Mouse (Mus musculus): ENCODE results near the gene Fbxl5. TPM values are rescaled to one million over a fixed set of nuclear protein-coding genes. Genes with fewer than 3 reads are reported as not detected.

Gene Fbxl5
- polyA plus RNA-seq, 1 experiment from 2014 or later: 41.8 TPM

DNA sequence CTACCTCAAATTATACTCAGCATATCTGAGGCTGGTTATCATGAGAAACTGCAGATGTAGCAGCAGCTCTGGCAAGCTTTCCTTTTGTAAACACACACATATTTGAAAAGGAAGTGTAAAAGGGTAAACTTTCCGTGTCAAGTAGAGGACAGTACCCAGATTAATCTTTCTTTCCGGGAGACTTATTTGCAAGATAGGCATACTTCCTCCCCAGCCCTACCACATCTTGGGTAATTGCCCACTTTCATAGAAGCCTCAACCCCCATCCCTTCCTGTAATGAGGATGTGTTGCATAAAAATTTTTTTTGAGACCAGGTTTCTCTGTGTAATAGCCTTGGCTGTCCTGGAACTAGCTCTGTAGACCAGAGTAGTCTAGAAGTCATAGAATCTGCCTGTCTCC is 34.3 kb upstream of the Fbxl5 start:
- Histone ChIP-seq H3K27ac (ENCODE audit: low read depth, low read length) (no peak overlapping the region), H3K9me3 (replicated peaks; ENCODE audit: control insufficient read depth, low read length) (no peaks in the 10 kb centered on the region), H3K4me3 (ENCODE audit: low read depth, low read length) (no peak overlapping the region), H3K9ac (ENCODE audit: low read depth, low read length) (no peak overlapping the region), H3K27me3 (ENCODE audit: control insufficient read depth, insufficient read depth, low read length) (no peaks in the 10 kb centered on the region), H3K4me1 (ENCODE audit: control insufficient read depth, insufficient read depth, low read length) (peaks cover 4% of the 10 kb centered on the region; the same call in 1 of the 2 replicates), H3K36me3 (ENCODE audit: control insufficient read depth, insufficient read depth, low read length) (no peaks in the 10 kb centered on the region), H3K4me2 (no peak overlapping the region)
- 53% methylated on average over 2 of the region's 2 CpGs for WGBS (ENCODE audit: insufficient replicate concordance)
- no peak for ATAC-seq (replicated peaks; ENCODE audit: insufficient number of reproducible peaks, low FRiP score, low TSS enrichment)

DNA sequence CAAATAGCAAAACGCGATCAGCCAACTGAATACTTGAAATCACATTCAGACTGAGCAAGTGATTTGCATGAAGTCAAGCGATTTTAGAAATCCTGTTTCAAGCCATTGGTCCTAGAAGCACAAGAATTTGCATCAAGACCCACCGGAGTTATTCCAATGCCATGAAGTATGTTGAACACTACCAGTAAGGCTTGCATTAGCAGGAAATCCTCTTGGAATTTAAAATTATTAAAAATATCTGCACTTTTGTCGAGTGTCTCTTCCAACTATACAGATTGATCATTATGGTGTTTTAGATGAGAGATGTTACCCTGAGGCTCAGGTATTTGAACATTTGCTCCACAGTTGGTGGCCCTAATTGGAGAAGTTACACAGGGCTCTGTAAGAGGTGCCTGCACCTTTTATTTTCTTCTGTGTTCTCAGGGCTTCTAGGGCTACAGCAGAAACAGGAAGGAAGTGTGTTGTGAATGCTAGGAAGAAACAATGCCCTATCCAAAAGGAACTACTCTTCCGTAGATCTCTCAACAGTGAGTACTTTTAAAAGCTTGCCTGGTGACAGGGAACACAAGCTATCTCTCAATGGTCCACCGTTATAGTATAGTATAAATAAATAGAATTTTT is 32.5 kb upstream of the Fbxl5 start:
- no peak overlapping the region for H3K9ac ChIP-seq (ENCODE audit: low read depth, low read length)
- no peaks in the 10 kb centered on the region for H3K36me3 ChIP-seq (ENCODE audit: control insufficient read depth, insufficient read depth, low read length)
- whole genome bisulfite sequencing (ENCODE audit: insufficient replicate concordance): 76% methylated on average over 7 of the region's 7 CpGs
- no peak overlapping the region for H3K4me3 ChIP-seq (ENCODE audit: low read depth, low read length)
- no peaks in the 10 kb centered on the region for H3K27me3 ChIP-seq (ENCODE audit: control insufficient read depth, insufficient read depth, low read length)
- ATAC-seq (replicated peaks; ENCODE audit: insufficient number of reproducible peaks, low FRiP score, low TSS enrichment): no peak
- no peaks in the 10 kb centered on the region for H3K4me1 ChIP-seq (ENCODE audit: control insufficient read depth, insufficient read depth, low read length)
- no peak overlapping the region for H3K4me2 ChIP-seq
- no peaks in the 10 kb centered on the region for H3K9me3 ChIP-seq (replicated peaks; ENCODE audit: control insufficient read depth, low read length)
- H3K27ac ChIP-seq (ENCODE audit: low read depth, low read length): no peak overlapping the region

DNA sequence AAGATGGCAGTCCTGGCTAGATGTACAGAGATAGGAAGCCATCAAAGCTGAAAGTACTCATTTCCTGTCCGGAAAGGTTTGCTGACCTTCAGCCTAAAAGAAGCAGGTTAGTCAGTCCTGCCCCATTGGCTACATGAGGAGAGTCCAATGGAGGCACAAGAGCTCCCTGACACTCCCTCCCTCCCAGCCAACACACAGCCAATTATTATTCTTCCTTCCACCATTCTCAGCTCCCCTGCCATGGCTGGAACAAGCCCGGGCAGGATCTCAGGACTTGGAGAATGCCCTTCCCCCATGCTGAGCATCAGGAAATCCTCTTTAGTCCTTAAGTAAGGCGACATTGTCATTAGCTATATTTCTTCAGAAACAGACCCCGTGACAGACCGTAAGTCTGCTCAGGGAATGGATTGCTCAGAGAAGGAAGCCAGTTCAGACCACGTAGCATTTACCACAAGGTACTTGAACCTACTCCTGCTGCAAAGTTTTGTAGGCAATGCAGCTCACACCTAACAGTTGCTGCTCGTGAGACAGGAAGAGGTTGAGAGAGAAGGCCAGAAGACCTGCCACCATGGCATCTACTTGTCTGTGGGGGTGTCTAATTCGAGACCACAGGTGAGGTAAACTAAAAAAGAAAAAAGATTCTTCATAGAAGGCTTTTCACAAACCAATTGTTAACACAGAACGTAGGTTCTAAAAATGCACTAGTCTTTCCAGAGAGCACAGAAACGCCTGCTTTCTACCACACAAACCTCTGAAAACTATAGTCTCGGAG is 31.8 kb upstream of the Fbxl5 start:
- WGBS (ENCODE audit: insufficient replicate concordance): 73% methylated on average over 11 of the region's 11 CpGs
- no peaks in the 10 kb centered on the region for H3K9me3 ChIP-seq (replicated peaks; ENCODE audit: control insufficient read depth, low read length)
- no peak overlapping the region for H3K4me3 ChIP-seq (ENCODE audit: low read depth, low read length)
- H3K36me3 ChIP-seq (ENCODE audit: control insufficient read depth, insufficient read depth, low read length): no peaks in the 10 kb centered on the region
- H3K27ac ChIP-seq (ENCODE audit: low read depth, low read length): no peak overlapping the region
- no peak overlapping the region for H3K4me2 ChIP-seq
- H3K9ac ChIP-seq (ENCODE audit: low read depth, low read length): no peak overlapping the region
- ATAC-seq (replicated peaks; ENCODE audit: insufficient number of reproducible peaks, low FRiP score, low TSS enrichment): no peak
- no peaks in the 10 kb centered on the region for H3K27me3 ChIP-seq (ENCODE audit: control insufficient read depth, insufficient read depth, low read length)
- H3K4me1 ChIP-seq (ENCODE audit: control insufficient read depth, insufficient read depth, low read length): no peaks in the 10 kb centered on the region

DNA sequence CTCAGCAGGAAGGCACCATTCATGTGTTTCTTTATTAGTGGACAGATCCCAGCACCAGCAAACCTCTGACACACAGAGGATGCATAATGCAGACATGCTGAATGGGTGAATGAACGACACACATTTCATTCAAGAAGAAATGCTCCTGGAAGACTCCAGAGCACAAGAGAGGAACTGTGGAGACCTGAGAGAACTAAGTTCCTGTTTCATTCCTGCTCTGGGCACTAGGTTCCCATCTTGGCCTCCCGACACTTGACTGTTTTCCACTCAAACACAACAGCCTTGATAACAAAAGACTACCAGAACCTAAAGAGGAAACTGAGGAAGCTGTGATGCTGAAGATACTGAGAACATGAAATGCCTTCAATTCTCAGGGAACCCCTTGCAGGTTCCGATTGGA is 26.8 kb upstream of the Fbxl5 start:
- Histone ChIP-seq H3K9me3 (replicated peaks; ENCODE audit: control insufficient read depth, low read length) (peaks cover 3% of the 10 kb centered on the region; the same call in 1 of the 2 replicates), H3K27ac (ENCODE audit: low read depth, low read length) (no peak overlapping the region), H3K4me1 (ENCODE audit: control insufficient read depth, insufficient read depth, low read length) (no peaks in the 10 kb centered on the region), H3K4me2 (no peak overlapping the region), H3K27me3 (ENCODE audit: control insufficient read depth, insufficient read depth, low read length) (no peaks in the 10 kb centered on the region), H3K36me3 (ENCODE audit: control insufficient read depth, insufficient read depth, low read length) (no peaks in the 10 kb centered on the region), H3K4me3 (ENCODE audit: low read depth, low read length) (no peak overlapping the region), H3K9ac (ENCODE audit: low read depth, low read length) (no peak overlapping the region)
- ATAC-seq (replicated peaks; ENCODE audit: insufficient number of reproducible peaks, low FRiP score, low TSS enrichment): no peak
- 72% methylated on average over 3 of the region's 3 CpGs for WGBS (ENCODE audit: insufficient replicate concordance)

DNA sequence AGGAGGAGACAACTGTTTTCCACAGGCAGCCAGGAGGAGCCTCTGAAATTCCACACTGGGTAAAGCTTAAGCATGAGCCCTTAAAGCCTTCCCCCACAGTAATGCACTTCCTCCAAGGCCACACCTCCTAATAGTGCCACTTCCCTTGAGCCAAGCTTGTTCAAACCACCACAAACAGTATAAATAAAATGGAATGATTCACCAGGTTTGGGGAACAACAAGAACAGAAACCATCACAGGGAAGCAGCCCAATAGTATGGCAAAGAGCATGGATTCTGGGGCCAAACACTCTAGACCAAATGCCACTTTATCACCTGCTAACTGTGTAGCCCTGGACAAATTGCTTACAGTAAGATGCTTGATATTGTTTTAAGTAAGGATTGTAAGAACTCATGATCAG is 26.1 kb upstream of the Fbxl5 start:
- Histone ChIP-seq H3K27me3 (ENCODE audit: control insufficient read depth, insufficient read depth, low read length) (no peaks in the 10 kb centered on the region), H3K9ac (ENCODE audit: low read depth, low read length) (no peak overlapping the region), H3K4me3 (ENCODE audit: low read depth, low read length) (no peak overlapping the region), H3K4me2 (no peak overlapping the region), H3K27ac (ENCODE audit: low read depth, low read length) (no peak overlapping the region), H3K36me3 (ENCODE audit: control insufficient read depth, insufficient read depth, low read length) (no peaks in the 10 kb centered on the region), H3K9me3 (replicated peaks; ENCODE audit: control insufficient read depth, low read length) (peaks cover 3% of the 10 kb centered on the region; the same call in 1 of the 2 replicates), H3K4me1 (ENCODE audit: control insufficient read depth, insufficient read depth, low read length) (no peaks in the 10 kb centered on the region)
- no peak for ATAC-seq (replicated peaks; ENCODE audit: insufficient number of reproducible peaks, low FRiP score, low TSS enrichment)

DNA sequence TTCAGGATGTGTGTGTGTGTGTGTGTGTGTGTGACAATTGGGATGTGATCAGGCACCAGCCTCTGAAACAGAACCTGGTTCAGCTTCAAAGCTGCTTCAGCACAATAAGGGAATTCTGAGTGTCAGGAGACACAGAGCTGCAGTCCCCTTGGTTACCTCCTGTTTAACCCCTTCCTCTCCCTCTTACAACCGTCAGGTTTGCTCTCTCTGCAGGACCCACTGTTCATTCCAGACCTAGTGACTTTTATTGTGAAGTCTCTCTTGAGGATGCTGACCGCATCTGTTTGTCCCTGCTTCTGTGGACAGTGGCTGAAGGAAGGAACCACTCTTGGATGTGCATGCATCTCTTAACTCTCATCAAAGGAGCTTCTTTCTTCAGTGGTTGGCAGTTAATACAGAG is 24.8 kb upstream of the Fbxl5 start:
- no peaks in the 10 kb centered on the region for H3K4me1 ChIP-seq (ENCODE audit: control insufficient read depth, insufficient read depth, low read length)
- no peak for ATAC-seq (replicated peaks; ENCODE audit: insufficient number of reproducible peaks, low FRiP score, low TSS enrichment)
- no peak overlapping the region for H3K9ac ChIP-seq (ENCODE audit: low read depth, low read length)
- H3K9me3 ChIP-seq (replicated peaks; ENCODE audit: control insufficient read depth, low read length): peaks cover 3% of the 10 kb centered on the region; the same call in 1 of the 2 replicates
- no peaks in the 10 kb centered on the region for H3K27me3 ChIP-seq (ENCODE audit: control insufficient read depth, insufficient read depth, low read length)
- no peak overlapping the region for H3K4me2 ChIP-seq
- WGBS (ENCODE audit: insufficient replicate concordance): 22% methylated on average over 2 of the region's 2 CpGs
- H3K4me3 ChIP-seq (ENCODE audit: low read depth, low read length): no peak overlapping the region
- no peak overlapping the region for H3K27ac ChIP-seq (ENCODE audit: low read depth, low read length)
- H3K36me3 ChIP-seq (ENCODE audit: control insufficient read depth, insufficient read depth, low read length): no peaks in the 10 kb centered on the region

DNA sequence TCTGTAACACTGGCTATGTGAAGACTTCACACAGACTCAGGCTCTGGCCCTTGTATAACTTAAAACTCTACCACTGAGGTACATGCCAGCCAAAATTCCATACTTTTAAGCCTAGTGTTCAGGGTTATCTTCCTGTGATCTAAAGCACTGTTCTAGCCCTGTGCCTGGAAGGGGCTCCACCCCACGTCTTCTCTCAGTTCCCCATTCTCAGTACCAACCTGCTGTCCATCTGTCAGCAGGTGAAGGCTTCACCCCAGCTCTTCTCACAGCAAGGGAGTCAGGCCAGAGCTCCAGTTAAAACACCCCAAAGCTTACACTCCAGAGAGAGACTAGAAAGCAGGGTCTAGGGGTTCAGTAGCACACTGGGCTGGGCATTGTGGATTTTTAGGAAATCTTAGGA is 24.2 kb upstream of the Fbxl5 start:
- Histone ChIP-seq H3K4me3 (ENCODE audit: low read depth, low read length) (no peak overlapping the region), H3K27ac (ENCODE audit: low read depth, low read length) (no peak overlapping the region), H3K4me1 (ENCODE audit: control insufficient read depth, insufficient read depth, low read length) (no peaks in the 10 kb centered on the region), H3K27me3 (ENCODE audit: control insufficient read depth, insufficient read depth, low read length) (no peaks in the 10 kb centered on the region), H3K36me3 (ENCODE audit: control insufficient read depth, insufficient read depth, low read length) (no peaks in the 10 kb centered on the region), H3K9me3 (replicated peaks; ENCODE audit: control insufficient read depth, low read length) (peaks cover 3% of the 10 kb centered on the region; the same call in 1 of the 2 replicates), H3K4me2 (no peak overlapping the region), H3K9ac (ENCODE audit: low read depth, low read length) (no peak overlapping the region)
- no peak for ATAC-seq (replicated peaks; ENCODE audit: insufficient number of reproducible peaks, low FRiP score, low TSS enrichment)
- 33% methylated on average over 1 of the region's 1 CpGs for WGBS (ENCODE audit: insufficient replicate concordance)

DNA sequence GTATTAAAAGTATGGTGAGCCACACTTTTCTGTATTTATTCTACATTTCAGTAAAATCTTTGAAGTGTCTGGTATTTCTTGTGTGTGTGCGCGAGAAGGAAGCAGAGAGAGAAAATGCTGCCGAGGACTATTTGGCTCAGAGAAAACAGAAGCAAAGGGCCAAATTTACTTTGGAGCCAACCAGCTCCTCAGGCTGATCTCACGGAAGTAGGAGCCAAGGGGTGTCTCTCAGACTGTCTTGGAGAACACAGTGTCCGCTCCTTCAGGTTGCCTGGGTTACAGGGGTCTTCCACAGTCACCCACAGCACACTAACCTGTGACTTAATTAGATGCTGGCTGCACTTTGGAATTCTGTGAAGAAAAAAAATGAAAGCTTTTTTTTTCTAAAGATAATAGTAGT is 23.6 kb upstream of the Fbxl5 start:
- WGBS (ENCODE audit: insufficient replicate concordance): 81% methylated on average over 5 of the region's 5 CpGs
- H3K27ac ChIP-seq (ENCODE audit: low read depth, low read length): no peak overlapping the region
- no peak overlapping the region for H3K4me2 ChIP-seq
- no peak overlapping the region for H3K9ac ChIP-seq (ENCODE audit: low read depth, low read length)
- peaks cover 3% of the 10 kb centered on the region; the same call in 1 of the 2 replicates for H3K9me3 ChIP-seq (replicated peaks; ENCODE audit: control insufficient read depth, low read length)
- H3K4me3 ChIP-seq (ENCODE audit: low read depth, low read length): no peak overlapping the region
- ATAC-seq (replicated peaks; ENCODE audit: insufficient number of reproducible peaks, low FRiP score, low TSS enrichment): no peak
- H3K4me1 ChIP-seq (ENCODE audit: control insufficient read depth, insufficient read depth, low read length): no peaks in the 10 kb centered on the region
- H3K36me3 ChIP-seq (ENCODE audit: control insufficient read depth, insufficient read depth, low read length): no peaks in the 10 kb centered on the region
- H3K27me3 ChIP-seq (ENCODE audit: control insufficient read depth, insufficient read depth, low read length): no peaks in the 10 kb centered on the region
